Mouse (Mus musculus): ENCODE measurements around the gene Cntn4.

- TF ChIP-seq CTCF (conservative IDR thresholded peaks at IDR 0.05; ENCODE audit: insufficient read depth, insufficient read length, low read depth, low read length): no peak
- no peak for TF ChIP-seq POLR2A (IDR thresholded peaks at IDR 0.05; ENCODE audit: low read depth, low read length)
Measured at GRCm38 (mm10) chr6:106328987-106329386, 651.5 kb downstream of the Cntn4 start.
